Mouse (Mus musculus) cerebellum, adult 9-11 months (tissue): ENCODE data around the gene Dync1i1.

Experiments
- DNase-seq: peaks from one replicate; pipeline ENCODE4 v3.0.0; 2022

The Dync1i1 gene

DNA sequence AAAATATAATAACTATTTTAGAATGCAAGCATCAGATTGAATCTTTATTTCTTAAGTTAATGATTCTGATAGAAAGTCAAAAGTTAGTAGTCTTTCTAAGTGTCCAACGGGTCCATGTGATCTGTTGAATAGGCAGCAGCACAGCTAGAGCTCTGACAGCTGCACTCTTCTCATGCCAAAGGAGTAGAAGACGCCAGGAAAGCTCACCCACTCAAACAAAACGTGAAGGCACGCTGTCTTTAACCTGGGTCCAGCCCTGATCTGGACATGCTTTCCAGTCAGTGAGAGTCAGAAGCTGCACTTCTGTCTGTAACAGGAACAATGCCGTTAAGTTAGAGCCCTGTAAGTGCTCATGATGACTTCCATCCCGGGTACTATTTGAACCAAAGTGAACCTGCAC, 56.3 kb downstream of the Dync1i1 start:
- DNase-seq = no peak

DNA sequence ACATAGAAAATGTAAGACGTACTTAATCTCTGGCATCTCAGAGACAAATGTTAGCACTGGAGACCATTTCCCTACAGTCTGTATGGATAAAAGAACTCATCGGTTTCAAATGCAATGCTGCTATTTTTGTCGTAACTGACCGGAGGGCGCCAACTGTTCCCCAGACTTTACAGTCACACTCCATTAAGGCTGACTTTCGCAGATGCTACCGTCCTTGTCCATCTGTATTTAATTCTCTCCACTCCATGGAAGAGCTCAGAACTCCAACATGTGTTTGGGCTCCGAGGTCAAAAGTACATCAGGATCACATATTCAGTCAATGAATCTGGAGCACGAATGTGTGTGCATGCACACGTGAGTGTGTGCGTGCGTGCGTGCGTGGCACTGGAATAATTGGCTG, 58.4 kb downstream of the Dync1i1 start:
- no peak for DNase-seq

- DNase-seq = no peak
These were observed 65.2 kb downstream of the Dync1i1 start for GRCm38 (mm10) chr6:5790607-5791006.

DNA sequence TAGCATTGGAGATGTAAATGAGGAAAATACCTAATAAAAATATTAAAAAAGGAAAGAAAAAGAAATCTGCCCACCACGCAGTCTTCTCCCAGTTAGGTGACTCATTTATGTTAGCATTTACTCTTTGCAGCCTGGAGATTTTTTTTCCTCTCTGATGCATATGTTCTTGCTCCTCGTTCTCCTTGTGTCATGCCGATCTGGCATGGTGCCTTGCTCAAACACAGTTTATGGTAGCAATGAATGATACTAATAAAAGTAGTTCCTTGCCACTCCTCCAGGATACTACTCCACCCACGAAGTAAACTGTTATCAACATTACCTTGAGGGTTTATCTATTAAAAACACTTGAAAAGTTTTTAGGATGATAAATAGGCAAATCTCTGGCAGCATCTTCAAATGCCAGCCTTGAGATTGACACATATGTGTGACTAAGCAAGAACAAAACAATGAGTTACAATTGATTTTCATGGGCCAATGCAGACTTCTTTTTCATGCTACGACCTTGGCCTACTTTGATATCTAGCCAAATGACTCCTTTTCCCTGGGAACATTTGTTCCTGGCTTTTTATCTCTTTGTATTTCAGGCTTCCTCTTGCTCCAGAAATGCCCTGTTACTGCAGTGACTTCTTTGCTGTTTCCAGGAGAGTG, 68.8 kb downstream of the Dync1i1 start:
- DNase-seq = no peak

GRCm38 (mm10) chr6:5795314-5795713, 69.9 kb downstream of the Dync1i1 start:
- no peak for DNase-seq

- DNase-seq = peak; percentile 17
These were observed 76.8 kb downstream of the Dync1i1 start for GRCm38 (mm10) chr6:5802124-5802839.

GRCm38 (mm10) chr6:5802840-5803491, 77.5 kb downstream of the Dync1i1 start:
- peak; percentile 51 for DNase-seq

- no peak for DNase-seq
These were observed 82.6 kb downstream of the Dync1i1 start for GRCm38 (mm10) chr6:5808008-5808421.

DNA sequence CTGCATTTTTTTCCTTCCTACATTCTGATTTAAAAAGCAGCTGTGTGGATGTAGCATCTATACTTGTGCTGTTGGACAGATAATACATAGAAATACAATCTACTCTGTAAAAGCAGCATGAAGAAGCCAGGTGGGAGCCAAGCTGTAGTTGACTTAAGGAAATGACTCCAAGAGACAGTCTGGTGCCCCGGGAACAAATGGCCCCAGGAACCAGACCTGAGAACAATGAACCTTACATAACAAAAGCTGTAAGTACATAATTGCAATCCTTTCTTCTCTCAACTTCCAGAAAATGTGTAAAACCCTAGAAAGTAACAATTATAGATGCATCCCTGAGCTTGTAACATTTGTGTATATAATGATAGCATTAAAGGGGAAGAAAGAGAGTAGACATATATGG, 86.6 kb downstream of the Dync1i1 start:
- no peak for DNase-seq

GRCm38 (mm10) chr6:5819674-5820073, 94.2 kb downstream of the Dync1i1 start:
- DNase-seq = no peak

GRCm38 (mm10) chr6:5825461-5825860, 100.0 kb downstream of the Dync1i1 start:
- DNase-seq = no peak

- DNase-seq = no peak
These were observed 101.6 kb downstream of the Dync1i1 start for GRCm38 (mm10) chr6:5827064-5827463.

DNA sequence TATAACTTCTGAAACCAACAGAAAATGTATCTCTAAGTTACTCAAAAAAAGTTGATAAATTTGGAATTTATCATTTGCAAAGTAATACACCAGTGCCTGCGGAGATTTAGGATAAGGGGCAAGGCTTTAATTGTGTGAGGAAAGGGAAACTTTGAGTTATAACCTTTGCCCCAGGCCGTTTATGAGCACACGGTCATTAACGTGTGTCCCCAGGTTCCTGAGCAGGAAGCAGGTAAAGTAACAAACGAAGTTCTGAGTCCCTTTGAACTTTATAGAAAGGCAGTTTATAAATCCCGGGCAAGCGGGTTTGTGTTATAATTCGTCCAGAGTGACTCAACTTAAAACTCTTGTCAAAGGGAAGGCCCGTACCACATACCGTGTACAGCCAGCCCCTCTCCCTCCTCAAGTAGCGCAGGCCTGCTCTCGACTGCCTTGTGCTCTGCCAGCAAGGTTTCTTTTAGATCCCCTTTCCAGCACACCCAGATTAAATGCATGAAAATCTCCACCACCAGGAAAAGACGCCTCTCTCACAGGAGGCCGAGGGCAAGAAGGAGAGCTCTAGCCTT, 103.1 kb downstream of the Dync1i1 start:
- DNase-seq = no peak

GRCm38 (mm10) chr6:5829148-5829547, 103.7 kb downstream of the Dync1i1 start:
- DNase-seq = no peak

DNA sequence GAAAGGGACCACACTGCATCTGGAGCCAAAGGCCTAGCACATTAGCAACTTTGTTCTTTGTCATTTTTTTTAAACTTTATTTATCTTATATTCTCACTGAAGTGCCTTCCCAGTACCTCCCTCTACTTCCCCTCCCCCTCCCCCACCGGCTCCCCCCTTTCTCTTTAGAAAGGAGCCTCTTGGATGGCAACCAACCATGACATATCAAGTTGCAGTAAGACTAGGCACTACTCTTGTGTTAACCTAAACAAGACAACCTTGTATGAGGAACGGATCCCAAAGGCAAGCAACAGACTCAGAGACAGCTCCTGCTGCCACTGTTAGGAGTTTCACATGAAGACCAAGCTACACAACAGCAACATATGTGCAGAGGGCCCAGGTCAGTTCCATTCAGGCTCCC, 105.3 kb downstream of the Dync1i1 start:
- DNase-seq = no peak

- DNase-seq = no peak
These were observed 105.8 kb downstream of the Dync1i1 start for GRCm38 (mm10) chr6:5831233-5831632.

DNA sequence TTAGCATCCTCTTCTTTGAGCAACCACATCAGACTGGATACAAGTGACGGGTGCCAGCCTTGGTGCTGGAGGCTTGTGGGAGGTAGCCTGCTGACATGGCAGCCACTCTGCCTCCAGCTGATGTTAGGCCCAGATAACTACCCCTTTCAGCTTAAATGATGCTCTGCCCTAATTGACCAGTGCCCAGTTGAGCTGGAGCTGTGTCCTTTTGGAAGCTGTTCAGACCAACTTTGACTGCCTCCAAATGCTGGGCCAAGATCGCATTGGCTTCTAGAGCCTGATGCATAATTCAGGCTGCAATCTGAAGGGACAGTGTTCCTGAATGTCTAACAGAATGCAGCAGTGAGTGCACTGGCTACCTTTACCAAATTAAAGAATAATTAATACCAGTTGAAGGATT, 107.4 kb downstream of the Dync1i1 start:
- peak; percentile 33 for DNase-seq

DNA sequence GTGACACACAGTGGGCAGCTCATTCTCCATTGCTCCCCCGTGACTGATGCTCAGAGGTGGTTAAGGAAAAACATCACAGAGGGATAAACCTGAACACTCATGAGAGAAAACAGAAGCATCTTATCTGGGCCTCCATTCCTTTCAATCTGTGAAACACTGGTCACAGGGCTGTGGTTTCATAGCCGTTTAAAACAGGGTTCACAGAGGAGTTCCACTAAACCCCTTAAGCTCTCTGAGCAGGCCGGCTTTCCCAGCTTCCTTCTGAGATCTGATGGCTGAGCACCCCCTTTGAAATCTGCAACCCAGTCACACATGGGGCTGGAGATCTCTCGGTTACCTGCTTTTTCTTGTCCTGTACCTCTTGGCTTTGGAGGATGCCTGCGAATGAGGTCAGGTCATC, 117.0 kb downstream of the Dync1i1 start:
- DNase-seq = no peak

DNA sequence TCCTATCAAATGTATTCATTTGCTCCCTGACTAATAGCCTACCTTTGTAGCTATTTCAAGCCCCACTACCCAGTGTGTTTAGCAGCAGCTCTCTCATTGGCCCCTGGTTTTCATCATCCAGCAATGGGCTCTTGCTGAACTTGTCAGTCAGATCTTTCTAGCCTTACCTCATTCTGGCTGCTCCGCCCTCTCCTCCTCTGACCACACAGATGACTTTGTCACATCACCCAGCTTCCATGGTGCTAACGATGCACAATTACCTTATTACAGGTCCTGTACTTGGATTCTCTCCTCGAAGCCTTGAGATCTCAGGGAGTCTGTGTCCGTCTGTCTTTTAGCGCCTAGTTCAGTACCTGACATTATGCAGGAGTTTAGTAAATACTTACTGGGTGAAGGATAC, 120.7 kb downstream of the Dync1i1 start:
- no peak for DNase-seq

DNA sequence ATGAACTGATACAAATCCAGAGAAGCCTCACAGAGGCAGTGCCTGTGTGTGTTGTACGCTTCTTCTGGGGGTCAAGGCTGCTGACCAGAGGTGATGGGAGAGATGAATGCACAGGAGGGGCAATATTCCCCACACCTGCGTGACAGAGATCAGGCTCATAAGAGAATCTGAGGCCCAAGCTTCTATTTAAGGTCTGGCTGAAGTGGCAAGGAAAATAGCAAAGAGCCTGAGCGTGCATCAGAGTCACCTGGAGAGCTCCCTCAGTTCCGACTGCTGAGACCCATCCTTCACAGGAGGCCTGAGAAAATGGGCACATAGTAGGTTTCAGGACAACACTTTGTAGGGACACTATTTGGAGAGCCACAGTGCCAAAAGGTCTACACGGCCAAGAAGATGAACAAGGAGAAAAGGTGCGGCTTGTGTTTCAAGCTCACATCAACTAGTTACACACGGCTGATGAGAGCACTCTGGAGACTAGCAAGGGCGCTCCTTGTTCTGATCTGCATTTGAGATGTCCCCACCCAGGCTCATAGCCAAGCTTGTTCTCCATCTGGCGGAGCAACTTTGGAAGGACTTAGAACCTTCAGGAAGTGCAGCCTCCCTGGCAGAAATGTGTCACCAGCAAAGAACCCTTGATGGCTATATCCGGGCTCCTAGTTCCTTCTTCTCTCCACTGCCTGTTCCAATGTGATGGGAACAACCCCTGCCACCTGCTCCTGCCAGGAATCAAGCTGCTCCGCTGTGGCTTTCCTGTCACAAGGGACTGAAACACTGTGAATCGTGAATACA, 128.8 kb downstream of the Dync1i1 start:
- peak; percentile 38 for DNase-seq

GRCm38 (mm10) chr6:5855526-5855925, 130.1 kb downstream of the Dync1i1 start:
- no peak for DNase-seq

GRCm38 (mm10) chr6:5858371-5858770, 132.9 kb downstream of the Dync1i1 start:
- no peak for DNase-seq
